Mouse (Mus musculus) stomach, embryonic 15.5 days (tissue): ENCODE results near the gene Smox. TPM values are rescaled to one million over a fixed set of nuclear protein-coding genes. Genes with fewer than 3 reads are reported as not detected.
A peak's percentile ranks its signal among the peaks of the same experiment; 100 is the strongest.

Source experiments
- ATAC-seq: fragments of 200-750 bp; cut with Nextera tagmentation; 2 replicates; pipeline ENCODE4 v1.8.0; 2017; ENCODE audit warnings: low read depth, moderate number of reproducible peaks, moderate TSS enrichment; ENCODE audit not compliant: insufficient read depth, low FRiP score
- H3K27ac ChIP-seq: fragments of 300-500 bp; sonication (generic); 2 replicates; pipeline ENCODE4 v1.5.1; 2015; ENCODE audit warnings: mild to moderate bottlenecking, inconsistent platforms
- H3K27me3 ChIP-seq: fragments of 300-500 bp; sonication (generic); replicated peaks from 2 replicates; pipeline ENCODE4 v1.6.1; 2015; ENCODE audit warnings: inconsistent platforms
- H3K36me3 ChIP-seq: fragments of 300-500 bp; sonication (generic); 2 replicates; pipeline ENCODE4 v1.6.1; 2015; ENCODE audit warnings: inconsistent platforms
- H3K4me1 ChIP-seq: fragments of 300-500 bp; sonication (generic); 2 replicates; pipeline ENCODE4 v1.6.1; 2015; ENCODE audit warnings: inconsistent platforms
- H3K4me2 ChIP-seq: fragments of 300-500 bp; sonication (generic); 2 replicates; pipeline ENCODE4 v1.6.1; 2015; ENCODE audit warnings: mild to moderate bottlenecking, inconsistent platforms
- H3K4me3 ChIP-seq: fragments of 300-500 bp; sonication (generic); replicated peaks from 2 replicates; pipeline ENCODE4 v1.5.1; 2015; ENCODE audit warnings: inconsistent platforms
- H3K9ac ChIP-seq: fragments of 300-500 bp; sonication (generic); 2 replicates; pipeline ENCODE4 v1.6.1; 2015; ENCODE audit warnings: inconsistent platforms
- H3K9me3 ChIP-seq: fragments of 300-500 bp; sonication (generic); 2 replicates; pipeline ENCODE4 v1.6.1; 2016; ENCODE audit warnings: inconsistent platforms
- WGBS: fragments of 180-500 bp; shearing (Covaris S2); methylation state at CpG from one replicate; pipeline ENCODE4 v1.1.7; 2015; 5-methylcytosine and 5-hydroxymethylcytosine counted together
- polyA plus RNA-seq: library from polyadenylated mRNA; unstranded; fragments of >200 nt; fragmentation: Nextera tagmentation; extraction: Ambion mirVana; gene quantifications from 2 replicates; pipeline ENCODE4 v1.2.1, GENCODE M21; 2015

The Smox gene
- polyA plus RNA-seq, 1 experiment from 2014 or later: 41.6 TPM

GRCm38 (mm10) chr2:131499290-131499845, 8.1 kb downstream of the Smox start:
- H3K4me1 ChIP-seq: no peaks in the 10 kb centered on the region
- no peak overlapping the region for H3K27ac ChIP-seq
- no peaks in the 10 kb centered on the region for H3K9me3 ChIP-seq
- no peak overlapping the region for H3K9ac ChIP-seq
- no peak for ATAC-seq
- no peak overlapping the region for H3K4me3 ChIP-seq
- WGBS: 62% methylated on average over 5 of the region's 5 CpGs
- no peaks in the 10 kb centered on the region for H3K27me3 ChIP-seq
- no peaks in the 10 kb centered on the region for H3K36me3 ChIP-seq
- no peak overlapping the region for H3K4me2 ChIP-seq

GRCm38 (mm10) chr2:131501886-131502285, 10.6 kb downstream of the Smox start:
- Histone ChIP-seq H3K4me2 (no peak overlapping the region), H3K9ac (no peak overlapping the region), H3K9me3 (no peaks in the 10 kb centered on the region), H3K4me3 (no peak overlapping the region), H3K27me3 (no peaks in the 10 kb centered on the region), H3K27ac (no peak overlapping the region), H3K4me1 (peaks cover 15% of the 10 kb centered on the region; the same call in 1 of the 2 replicates), H3K36me3 (no peaks in the 10 kb centered on the region)
- 63% methylated on average over 5 of the region's 5 CpGs for WGBS
- ATAC-seq: no peak

GRCm38 (mm10) chr2:131502561-131502960, 11.3 kb downstream of the Smox start:
- H3K27ac ChIP-seq: no peak overlapping the region
- peaks cover 19% of the 10 kb centered on the region; the same call in 1 of the 2 replicates for H3K4me1 ChIP-seq
- no peaks in the 10 kb centered on the region for H3K27me3 ChIP-seq
- H3K4me3 ChIP-seq: no peak overlapping the region
- H3K4me2 ChIP-seq: no peak overlapping the region
- H3K9me3 ChIP-seq: no peaks in the 10 kb centered on the region
- no peak overlapping the region for H3K9ac ChIP-seq
- ATAC-seq: no peak
- WGBS: 79% methylated on average over 5 of the region's 5 CpGs
- H3K36me3 ChIP-seq: no peaks in the 10 kb centered on the region

DNA sequence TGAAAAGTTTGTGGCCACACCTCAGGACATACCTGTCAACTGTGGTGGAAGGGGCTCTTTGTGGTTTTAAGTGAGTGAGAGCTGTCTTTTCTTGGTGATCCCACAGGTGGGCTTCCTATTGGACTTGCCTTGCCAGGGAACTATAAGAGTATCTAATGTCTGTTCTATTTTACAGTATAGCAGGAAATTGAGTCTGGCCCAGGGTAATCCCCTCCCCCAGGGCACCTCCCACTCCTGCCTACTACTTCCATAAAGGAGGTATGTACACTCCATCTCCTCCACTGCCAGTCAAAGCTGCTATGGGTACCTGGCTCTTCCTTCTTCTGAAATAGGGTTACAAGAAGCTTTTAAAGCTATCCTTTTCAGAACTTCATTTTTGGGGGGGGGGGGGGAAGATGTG, 14.1 kb downstream of the Smox start:
- no peak overlapping the region for H3K27ac ChIP-seq
- no peaks in the 10 kb centered on the region for H3K27me3 ChIP-seq
- peaks cover 35% of the 10 kb centered on the region for H3K4me1 ChIP-seq
- no peaks in the 10 kb centered on the region for H3K36me3 ChIP-seq
- no peak overlapping the region for H3K4me3 ChIP-seq
- ATAC-seq: no peak
- no peak overlapping the region for H3K9ac ChIP-seq
- no peak overlapping the region for H3K4me2 ChIP-seq
- no peaks in the 10 kb centered on the region for H3K9me3 ChIP-seq

GRCm38 (mm10) chr2:131506358-131506757, 15.1 kb downstream of the Smox start:
- H3K27ac ChIP-seq: peak overlapping the region; percentile 60; the same call in 1 of the 2 replicates
- H3K36me3 ChIP-seq: no peaks in the 10 kb centered on the region
- no peak overlapping the region for H3K9ac ChIP-seq
- H3K4me2 ChIP-seq: no peak overlapping the region
- 12% methylated on average over 3 of the region's 3 CpGs for WGBS
- H3K27me3 ChIP-seq: no peaks in the 10 kb centered on the region
- H3K4me1 ChIP-seq: peaks cover 35% of the 10 kb centered on the region
- ATAC-seq: 0 out of 2 replicates have a peak, but pooled peaks have one; percentile 43
- H3K4me3 ChIP-seq: no peak overlapping the region
- H3K9me3 ChIP-seq: no peaks in the 10 kb centered on the region

GRCm38 (mm10) chr2:131508501-131508900, 17.2 kb downstream of the Smox start:
- no peak overlapping the region for H3K9ac ChIP-seq
- no peak overlapping the region for H3K4me3 ChIP-seq
- no peaks in the 10 kb centered on the region for H3K36me3 ChIP-seq
- WGBS: 39% methylated on average over 2 of the region's 2 CpGs
- H3K4me2 ChIP-seq: no peak overlapping the region
- no peak overlapping the region for H3K27ac ChIP-seq
- peaks cover 35% of the 10 kb centered on the region for H3K4me1 ChIP-seq
- ATAC-seq: no peak
- H3K27me3 ChIP-seq: no peaks in the 10 kb centered on the region
- H3K9me3 ChIP-seq: no peaks in the 10 kb centered on the region

DNA sequence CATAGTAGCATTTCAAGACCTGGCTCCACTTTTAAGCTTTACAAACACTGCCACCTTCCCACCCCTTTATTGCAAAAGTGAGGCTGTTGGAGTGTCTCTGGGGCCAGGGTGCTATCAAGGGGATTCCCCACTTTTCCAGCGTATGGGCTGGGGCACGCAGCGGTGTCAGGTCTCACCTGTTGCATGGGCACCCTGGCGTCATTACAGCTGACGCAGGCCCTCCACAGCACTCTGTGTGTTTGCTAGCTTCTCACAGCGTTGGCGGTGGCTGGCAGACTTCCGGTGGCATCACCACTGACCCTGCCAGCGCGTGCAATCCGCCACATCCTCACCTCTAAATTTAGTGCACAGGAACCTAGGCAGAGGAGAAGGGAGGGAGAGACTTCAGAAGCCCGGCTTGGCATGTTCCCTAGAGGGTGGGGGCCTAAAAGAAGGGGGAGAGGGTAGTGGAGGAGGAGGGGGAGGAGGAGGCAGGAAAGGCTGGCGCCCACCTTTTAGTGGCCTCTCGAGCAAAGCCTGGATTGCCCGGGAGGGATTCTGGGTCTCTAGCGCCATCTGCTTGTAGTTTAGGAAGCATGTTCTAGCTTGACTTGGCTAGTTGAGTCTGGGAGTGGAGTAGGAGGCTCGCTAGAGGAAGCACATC, 18.5 kb downstream of the Smox start:
- Histone ChIP-seq H3K27ac (0 out of 2 replicates have a peak overlapping the region, but pooled peaks have one; percentile 13), H3K27me3 (no peaks in the 10 kb centered on the region), H3K36me3 (no peaks in the 10 kb centered on the region), H3K4me3 (peak overlapping the region; percentile 14; the same call in 1 of the 2 replicates), H3K9me3 (no peaks in the 10 kb centered on the region), H3K4me2 (peak overlapping the region; percentile 49), H3K9ac (no peak overlapping the region), H3K4me1 (peaks cover 35% of the 10 kb centered on the region)
- ATAC-seq: peak; percentile 19; the same call in 1 of the 2 replicates
- 14% methylated on average over 17 of the region's 17 CpGs for WGBS

GRCm38 (mm10) chr2:131510531-131510930, 19.2 kb downstream of the Smox start:
- no peak overlapping the region for H3K4me3 ChIP-seq
- peaks cover 33% of the 10 kb centered on the region for H3K4me1 ChIP-seq
- no peak for ATAC-seq
- no peaks in the 10 kb centered on the region for H3K27me3 ChIP-seq
- H3K4me2 ChIP-seq: no peak overlapping the region
- H3K9ac ChIP-seq: no peak overlapping the region
- H3K27ac ChIP-seq: no peak overlapping the region
- 62% methylated on average over 5 of the region's 5 CpGs for WGBS
- H3K36me3 ChIP-seq: no peaks in the 10 kb centered on the region
- H3K9me3 ChIP-seq: no peaks in the 10 kb centered on the region

- H3K4me3 ChIP-seq: no peak overlapping the region
- no peak overlapping the region for H3K9ac ChIP-seq
- no peaks in the 10 kb centered on the region for H3K27me3 ChIP-seq
- 37% methylated on average over 2 of the region's 2 CpGs for WGBS
- peaks cover 11% of the 10 kb centered on the region for H3K4me1 ChIP-seq
- no peak for ATAC-seq
- no peak overlapping the region for H3K4me2 ChIP-seq
- no peak overlapping the region for H3K27ac ChIP-seq
- 0 out of 2 replicates have a peak, but pooled peaks cover 4% of the 10 kb centered on the region for H3K36me3 ChIP-seq
- no peaks in the 10 kb centered on the region for H3K9me3 ChIP-seq
These were observed 22.2 kb downstream of the Smox start for GRCm38 (mm10) chr2:131513477-131513876.

- WGBS: 79% methylated on average over 4 of the region's 4 CpGs
- ATAC-seq: no peak
- no peak overlapping the region for H3K27ac ChIP-seq
- no peaks in the 10 kb centered on the region for H3K27me3 ChIP-seq
- H3K36me3 ChIP-seq: 0 out of 2 replicates have a peak, but pooled peaks cover 4% of the 10 kb centered on the region
- H3K4me3 ChIP-seq: no peak overlapping the region
- H3K9ac ChIP-seq: no peak overlapping the region
- peaks cover 7% of the 10 kb centered on the region; the same call in 1 of the 2 replicates for H3K4me1 ChIP-seq
- H3K9me3 ChIP-seq: no peaks in the 10 kb centered on the region
- H3K4me2 ChIP-seq: no peak overlapping the region
These were observed 22.8 kb downstream of the Smox start for GRCm38 (mm10) chr2:131514055-131514621.

GRCm38 (mm10) chr2:131517550-131517949, 26.3 kb downstream of the Smox start:
- Histone ChIP-seq H3K27me3 (no peaks in the 10 kb centered on the region), H3K9me3 (no peaks in the 10 kb centered on the region)
- 86% methylated on average over 4 of the region's 4 CpGs for WGBS

DNA sequence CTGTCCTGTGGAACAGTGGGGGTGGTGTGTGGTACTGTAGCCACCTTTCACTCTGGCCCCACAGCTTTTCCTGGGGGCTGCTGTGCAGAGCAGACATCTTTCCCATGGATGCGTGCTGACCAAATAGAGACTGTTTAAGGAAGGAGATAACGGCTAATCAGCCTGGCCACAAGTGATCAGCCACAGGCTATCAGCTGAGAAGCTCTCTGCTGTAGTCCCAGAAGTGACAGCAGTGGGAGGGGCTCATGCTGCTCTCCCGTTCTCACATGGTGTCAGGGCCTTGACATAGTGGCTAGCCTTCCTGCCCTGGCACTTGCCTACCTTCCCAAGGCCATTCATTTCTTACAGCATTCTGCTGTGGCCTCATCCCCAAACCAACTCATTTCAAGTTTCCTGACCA, 27.5 kb downstream of the Smox start:
- H3K9me3 ChIP-seq: no peaks in the 10 kb centered on the region
- H3K27ac ChIP-seq: no peak overlapping the region
- H3K36me3 ChIP-seq: 0 out of 2 replicates have a peak, but pooled peaks cover 4% of the 10 kb centered on the region
- peak; percentile 85; the same call in 1 of the 2 replicates for ATAC-seq
- no peak overlapping the region for H3K9ac ChIP-seq
- H3K27me3 ChIP-seq: no peaks in the 10 kb centered on the region
- WGBS: 39% methylated on average over 3 of the region's 3 CpGs
- H3K4me2 ChIP-seq: no peak overlapping the region
- no peak overlapping the region for H3K4me3 ChIP-seq
- H3K4me1 ChIP-seq: no peaks in the 10 kb centered on the region

More at GRCm38 (mm10) chr2:131517550-131517949, 26.3 kb downstream of the Smox start:
- no peak overlapping the region for H3K9ac ChIP-seq
- no peaks in the 10 kb centered on the region for H3K4me1 ChIP-seq
- 0 out of 2 replicates have a peak, but pooled peaks cover 4% of the 10 kb centered on the region for H3K36me3 ChIP-seq
- no peak for ATAC-seq
- H3K4me2 ChIP-seq: no peak overlapping the region
- H3K27ac ChIP-seq: no peak overlapping the region
- H3K4me3 ChIP-seq: no peak overlapping the region
